Mouse (Mus musculus): Measurements from ENCODE around the gene Lmf1.

Lmf1 gene

DNA sequence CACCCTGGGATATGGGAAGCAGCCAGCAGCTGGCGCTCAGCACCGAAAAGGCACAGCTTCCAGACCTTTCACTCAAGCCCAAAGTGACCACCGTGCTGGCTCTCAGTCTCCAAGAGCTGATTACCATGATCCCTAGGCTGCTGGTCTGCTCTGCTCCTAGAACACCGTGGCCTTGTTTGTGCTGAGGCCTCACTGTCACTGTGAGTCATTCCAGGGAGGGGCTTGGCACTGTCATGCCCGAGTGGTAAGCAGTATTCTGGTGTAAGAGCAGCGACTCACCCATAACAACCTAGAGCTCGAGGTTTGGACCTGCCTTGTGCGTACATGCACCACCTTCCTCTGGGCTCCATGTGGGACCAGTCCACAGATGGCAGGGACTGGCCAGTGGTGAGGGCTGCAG lies 63.1 kb downstream of the Lmf1 start:
- no peak for DNase-seq (ENCODE audit: low read depth, low spot score)

DNA sequence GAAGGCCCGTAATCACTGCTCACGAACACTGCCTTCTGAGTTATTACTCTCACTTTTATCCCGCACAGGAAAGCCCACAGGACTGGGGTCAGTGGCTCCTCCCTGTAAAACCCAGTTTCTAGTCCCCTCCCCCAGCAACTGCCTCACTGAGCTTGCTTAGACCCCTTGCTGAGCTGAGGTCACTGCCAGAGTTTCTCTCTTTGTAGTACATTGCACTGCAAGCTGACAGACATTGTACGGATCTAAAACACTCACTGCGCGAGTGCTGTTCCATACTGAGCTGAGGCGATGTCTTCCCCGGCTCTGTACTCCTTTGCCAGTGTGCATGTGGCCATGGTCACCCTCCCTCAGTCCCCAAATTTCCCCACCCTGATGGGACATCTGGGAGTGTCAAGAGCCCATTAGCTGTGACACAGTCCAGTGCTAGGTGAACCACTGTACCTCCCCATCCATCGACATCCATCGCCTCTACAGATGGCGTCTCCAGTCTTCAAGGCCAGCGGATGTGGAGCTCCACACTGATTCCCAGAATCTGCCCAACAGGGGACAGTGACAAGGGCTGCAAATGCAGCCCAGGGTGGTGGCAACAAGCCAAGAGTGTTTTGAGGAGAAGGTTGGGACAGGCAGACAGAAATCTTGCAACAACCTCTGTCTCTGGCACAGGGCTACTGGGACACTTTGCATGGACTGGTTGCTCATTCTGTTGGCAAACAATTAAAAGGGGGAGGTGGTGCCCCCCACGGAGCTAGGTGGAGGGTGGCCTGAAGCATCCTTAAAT lies 64.8 kb downstream of the Lmf1 start:
- DNase-seq (ENCODE audit: low read depth, low spot score): peak; percentile 59

DNA sequence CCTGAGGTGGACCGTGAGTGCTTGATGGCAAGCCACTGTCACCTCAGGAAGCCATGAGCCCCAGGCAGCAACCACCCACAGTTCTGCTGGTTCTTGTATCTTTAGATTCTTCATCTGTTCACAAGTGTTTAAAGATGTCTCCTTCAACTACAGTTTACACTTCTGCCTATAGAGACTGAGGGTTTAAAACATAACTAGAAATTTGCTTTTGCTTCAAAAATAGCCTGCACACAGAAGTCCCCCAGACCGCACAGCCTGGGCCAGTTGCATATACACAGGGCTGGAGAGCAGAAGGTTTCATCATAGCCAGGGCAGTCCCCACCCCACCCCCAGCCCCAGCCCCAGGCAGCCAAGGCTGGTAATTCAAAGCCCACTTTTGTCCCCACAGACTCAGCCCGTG lies 65.9 kb downstream of the Lmf1 start:
- DNase-seq (ENCODE audit: low read depth, low spot score): no peak

DNA sequence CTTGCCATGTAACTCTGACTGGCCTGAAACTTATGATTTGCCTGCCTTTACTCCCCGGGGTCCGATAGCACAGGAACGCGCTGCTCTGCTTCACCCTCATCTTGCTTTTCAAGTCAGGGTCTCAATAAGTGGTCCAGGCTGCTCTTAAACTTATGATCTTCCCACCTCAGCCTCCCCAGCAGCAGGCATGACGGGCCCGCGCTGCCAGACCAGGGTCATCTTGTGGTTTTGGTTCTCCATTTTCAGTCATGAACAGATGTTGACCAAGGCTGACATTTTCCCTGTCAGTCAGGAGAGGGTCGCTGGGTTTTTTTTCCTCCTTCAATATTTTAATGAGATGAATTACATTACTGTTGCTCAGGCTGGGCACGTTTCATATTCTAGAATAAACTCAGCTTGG lies 66.8 kb downstream of the Lmf1 start:
- DNase-seq (ENCODE audit: low read depth, low spot score): no peak

DNA sequence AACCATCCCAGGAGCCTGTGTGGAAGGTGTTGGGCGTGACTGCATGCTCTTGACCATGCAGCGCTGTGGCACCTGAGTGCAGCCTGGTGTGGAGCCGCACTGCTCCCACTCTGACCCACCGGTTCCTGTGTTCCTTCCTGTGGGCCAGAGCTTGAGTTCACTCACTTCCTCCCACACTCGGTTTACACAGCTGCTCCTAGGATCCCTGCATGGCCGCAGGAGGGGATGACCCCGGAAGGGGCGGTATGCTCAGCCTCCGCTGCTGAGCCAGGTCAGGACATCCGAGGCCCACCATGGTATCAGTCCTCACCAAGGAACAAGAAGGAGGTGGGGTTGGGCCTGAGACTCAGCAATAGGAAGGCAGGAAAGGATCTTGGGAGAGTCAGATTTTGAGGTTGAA lies 69.0 kb downstream of the Lmf1 start:
- DNase-seq (ENCODE audit: low read depth, low spot score): no peak

DNA sequence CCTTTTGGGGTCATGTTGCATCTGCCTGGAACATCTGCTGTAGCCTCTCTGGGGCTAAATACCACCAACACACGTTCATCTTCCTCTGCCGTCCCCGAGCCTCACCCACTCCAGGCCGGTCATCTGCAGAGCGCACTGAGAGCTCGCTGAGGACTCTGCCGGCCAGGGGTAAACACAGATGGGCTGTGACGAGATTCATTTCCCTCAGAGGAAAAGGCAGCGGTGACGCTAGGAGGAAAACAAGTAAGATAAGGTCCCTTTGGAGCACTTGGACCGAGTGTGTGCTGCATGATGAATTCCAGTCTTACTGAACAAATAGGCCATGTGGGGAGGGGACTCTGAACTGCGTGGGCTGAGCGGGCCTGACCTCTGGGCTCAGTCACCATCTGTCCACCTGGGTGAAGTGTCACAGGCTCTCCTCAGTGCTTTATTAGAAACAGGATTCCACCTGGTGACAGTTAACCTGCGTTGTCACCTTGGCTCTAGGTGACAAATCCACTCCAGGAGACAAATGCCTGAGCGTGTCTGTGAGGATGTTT lies 69.9 kb downstream of the Lmf1 start:
- no peak for DNase-seq (ENCODE audit: low read depth, low spot score)

DNA sequence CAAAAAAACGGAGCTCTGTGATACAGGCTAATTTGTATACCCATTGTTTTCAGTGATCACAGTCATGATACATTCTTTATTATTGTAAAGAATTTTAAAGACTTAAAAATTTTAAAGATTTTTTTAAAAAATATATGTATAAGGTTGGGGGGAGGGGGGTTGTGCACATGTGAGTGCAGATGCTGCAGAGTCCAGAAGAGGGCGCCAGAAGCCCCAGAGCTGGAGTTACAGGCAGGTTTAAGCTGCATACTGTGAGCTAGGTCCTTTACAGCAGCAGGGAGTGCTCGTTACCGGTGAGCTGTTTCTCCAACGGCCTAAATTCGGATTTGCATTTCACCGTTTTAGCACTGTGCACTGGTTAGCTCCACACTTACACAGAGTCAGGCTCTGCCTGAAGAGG lies 71.8 kb downstream of the Lmf1 start:
- DNase-seq (ENCODE audit: low read depth, low spot score): no peak

DNA sequence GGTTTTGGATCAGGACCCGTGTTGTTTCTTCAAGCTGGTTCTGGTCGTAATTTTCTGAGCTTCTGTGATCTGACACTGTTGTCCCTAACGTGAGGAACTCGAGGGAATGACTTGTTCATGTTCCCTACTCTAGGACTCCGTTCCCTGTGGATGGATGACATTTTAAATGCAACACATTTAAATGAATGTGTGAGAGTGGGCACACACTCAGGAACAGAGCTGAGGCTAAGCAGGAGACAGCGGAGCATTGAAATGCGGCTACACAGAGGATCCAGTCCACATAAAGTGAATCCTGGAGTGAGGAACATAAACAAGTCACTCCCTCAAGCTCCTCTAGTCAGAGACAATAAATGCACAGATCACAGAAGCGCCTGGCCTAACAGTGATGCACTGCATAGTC lies 73.4 kb downstream of the Lmf1 start:
- no peak for DNase-seq (ENCODE audit: low read depth, low spot score)

DNA sequence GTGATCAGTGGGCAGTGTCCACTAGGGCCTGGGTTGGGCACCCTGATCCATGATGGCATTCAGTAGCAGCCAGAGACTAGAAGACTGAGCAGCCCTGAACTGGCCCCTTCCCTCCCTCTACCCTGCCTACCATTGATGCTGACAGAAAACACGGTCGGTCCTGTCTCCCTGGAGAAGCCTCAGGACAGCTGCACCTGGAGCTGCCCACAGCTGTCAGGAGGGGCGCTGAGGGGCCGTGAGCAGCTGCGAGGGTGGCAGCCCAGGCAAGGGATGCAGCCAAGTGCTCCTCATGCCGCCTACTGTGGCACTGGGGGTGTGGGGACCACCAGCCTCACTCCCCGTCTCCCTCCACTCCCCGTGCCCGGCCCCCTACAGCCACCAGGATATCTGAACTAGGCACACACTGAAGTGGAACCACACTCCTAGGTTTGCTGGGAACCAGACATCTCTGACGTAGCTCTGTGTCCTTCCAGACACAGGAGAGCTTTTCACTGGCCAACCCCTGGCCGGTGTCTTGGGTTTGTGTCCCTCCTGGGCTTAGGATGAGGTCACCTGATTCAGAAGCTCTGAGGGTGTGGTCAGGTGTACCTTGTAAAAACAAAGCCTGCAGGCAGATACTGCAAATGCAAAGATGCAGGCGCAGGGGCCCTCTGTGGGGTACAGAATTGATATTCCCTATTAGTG lies 77.4 kb downstream of the Lmf1 start:
- no peak for DNase-seq (ENCODE audit: low read depth, low spot score)

DNA sequence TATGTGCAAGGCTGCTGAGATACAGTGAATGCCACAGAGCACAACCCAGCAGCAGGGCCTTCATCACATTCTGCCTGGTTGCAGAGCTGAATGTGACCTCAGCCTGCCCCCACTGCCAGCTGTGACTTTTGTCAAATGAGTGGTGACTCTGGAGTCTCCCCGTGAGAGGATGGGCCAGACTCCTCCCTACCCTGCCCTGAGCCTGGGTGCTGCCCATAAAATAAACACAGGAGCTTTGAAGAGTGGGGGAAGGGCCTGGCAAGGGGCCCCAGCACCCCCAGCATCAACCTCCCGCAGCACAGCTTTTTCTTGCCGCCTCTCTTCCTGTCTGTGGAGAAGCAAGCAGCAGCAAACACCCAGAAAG lies 77.9 kb downstream of the Lmf1 start:
- no peak for DNase-seq (ENCODE audit: low read depth, low spot score)

DNA sequence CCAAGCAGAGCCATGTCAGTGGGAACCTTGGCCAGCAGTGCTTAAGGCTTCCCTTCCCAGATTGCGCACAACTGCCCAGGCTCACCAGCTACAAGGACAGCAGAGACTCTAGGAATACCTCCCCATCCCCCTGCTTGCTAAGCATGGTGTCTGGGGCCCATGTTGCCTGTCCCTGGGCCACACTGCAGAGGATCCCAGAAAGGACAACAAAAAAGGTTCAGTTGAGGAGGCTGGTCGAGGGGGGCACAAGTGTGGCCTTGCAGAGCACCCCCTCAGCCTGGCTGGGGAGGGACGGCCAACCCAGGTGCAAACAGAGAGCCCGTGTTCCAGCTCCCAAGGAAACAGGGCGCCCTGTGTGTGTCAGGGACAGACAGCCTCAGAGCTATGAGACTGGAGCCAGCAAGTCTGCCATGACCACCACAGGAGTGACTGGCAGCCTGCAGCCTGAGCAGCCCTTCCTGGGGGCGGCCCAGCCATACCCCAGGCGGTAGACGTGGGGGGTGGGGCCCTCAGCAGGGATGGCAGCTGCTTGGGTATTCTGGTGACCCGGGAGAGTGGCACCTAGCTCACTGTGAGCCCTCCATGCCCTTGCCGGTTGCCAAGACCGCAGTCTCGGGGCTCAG lies 84.4 kb downstream of the Lmf1 start:
- DNase-seq (ENCODE audit: low read depth, low spot score): no peak

DNA sequence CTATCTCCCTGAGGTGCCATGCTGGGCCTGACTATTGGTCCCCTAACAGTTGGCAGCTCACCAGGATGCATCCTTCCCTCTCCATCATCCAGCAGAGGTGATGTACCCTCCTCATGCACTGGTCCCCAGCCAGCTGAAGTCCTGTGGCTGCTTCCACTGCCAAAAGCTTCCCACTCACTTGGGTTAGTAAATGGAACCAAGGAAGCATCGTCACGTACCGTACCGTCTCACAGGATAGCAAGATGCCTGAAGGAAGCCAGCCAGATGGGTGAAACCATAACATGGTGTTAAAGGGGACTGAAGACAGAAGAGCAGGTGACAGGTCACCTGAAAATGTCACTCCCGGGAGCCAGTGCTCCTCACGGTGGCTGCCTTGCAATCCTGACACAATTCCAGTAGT lies 86.6 kb downstream of the Lmf1 start:
- no peak for DNase-seq (ENCODE audit: low read depth, low spot score)

DNA sequence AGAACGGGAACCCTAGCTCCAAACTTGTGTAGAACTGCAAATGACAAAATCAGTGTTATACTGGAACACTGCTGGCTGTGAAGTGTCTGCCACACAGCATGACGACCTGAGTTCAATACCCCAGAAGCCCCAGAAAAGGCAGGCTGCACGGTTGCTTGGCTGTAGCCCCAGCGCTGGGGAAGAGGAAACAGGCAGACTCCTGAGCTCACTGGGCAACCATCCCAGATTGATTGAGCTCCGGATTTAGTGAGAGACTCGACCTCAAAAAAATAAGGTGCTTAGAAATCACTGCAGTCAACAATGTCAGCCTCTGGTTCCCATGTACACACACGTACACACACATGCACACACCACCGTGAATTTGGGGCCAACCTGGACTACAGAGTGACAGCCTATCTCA lies 87.0 kb downstream of the Lmf1 start:
- no peak for DNase-seq (ENCODE audit: low read depth, low spot score)

DNA sequence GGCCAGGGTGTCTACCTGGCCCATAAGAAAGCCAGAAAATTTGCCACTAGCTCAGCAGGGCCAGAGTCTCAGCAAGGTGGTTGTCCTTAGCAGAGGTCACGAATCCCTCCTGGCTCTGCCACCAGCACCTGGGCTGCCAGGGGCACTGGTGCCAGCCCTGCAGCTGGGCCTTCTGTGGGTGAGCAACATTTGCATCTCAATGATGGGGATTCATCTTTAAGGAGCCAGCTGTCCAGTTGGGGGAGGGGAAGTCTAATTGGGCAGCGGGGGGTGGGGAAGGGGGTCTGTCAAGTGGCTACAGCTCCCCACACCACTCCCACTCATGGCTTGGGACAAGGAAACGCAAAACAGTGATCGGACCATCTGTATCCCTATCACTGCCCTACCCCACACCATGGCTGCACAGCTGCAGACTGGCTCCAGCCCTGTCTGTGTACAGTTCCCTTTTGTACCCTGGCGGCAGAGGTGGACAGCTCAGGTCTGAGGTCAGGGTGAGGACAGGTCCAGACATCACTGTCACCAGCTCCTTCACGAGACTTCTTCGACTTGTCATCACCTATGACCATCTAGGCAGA lies 89.7 kb downstream of the Lmf1 start:
- no peak for DNase-seq (ENCODE audit: low read depth, low spot score)

DNA sequence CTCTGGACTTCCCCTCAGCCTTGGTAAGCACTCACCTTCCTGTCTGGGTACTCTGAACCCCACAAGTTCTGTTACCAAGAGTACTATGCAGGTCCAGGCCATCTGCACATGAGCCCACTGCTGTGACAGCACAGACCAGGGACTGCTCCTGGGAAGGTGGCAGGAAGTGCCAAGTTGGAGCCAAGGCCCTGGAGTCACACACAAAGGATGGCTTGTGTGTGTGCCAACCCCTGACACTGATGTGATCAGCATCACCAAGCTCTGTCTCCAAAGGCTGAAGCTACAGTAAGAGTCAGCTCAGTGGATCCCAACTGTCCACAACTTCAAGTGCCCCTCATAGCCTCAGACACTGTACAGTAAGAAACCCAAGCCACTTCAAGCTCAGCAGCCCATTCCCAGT lies 94.1 kb downstream of the Lmf1 start:
- DNase-seq (ENCODE audit: low read depth, low spot score): no peak

DNA sequence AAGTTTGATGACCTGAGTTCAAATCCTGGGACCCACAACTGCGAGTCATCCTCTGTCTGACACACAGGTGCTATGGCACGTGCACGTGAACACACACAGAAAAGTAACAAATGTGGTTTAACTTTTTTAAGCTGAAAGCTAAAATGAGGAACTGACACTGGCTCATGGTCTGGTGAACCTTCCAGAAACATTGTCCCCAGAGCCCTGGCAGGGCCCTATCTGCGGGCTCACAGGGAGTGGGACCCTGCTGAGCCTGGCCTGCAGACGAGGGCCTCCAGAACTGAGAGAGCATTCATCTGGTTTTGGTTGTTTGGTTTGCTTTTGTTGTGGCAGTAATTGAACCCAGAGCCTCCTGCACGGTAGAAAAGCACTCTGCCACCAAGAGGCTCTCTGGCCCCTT lies 99.1 kb downstream of the Lmf1 start:
- no peak for DNase-seq (ENCODE audit: low read depth, low spot score)

DNA sequence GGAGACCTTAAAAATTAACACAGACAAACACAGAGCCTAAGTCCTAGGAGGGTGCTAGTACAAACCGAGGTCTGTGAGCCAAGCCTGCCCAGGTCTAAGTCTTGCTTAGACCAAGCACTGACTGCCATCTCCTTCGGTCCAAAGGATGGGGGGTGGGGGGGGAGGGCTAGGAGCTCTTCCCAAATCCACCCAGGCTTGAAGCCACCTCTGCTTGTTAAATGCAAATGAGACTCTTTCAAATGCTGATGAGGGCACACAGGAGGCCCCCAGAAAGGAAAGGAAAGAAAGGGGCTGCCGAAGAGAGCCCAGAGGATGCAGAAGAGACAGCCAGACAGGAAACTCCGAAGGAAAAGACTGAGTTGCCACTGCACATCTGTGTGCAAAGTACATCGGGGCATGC lies 100.9 kb downstream of the Lmf1 start:
- peak; percentile 91 for DNase-seq (ENCODE audit: low read depth, low spot score)

DNA sequence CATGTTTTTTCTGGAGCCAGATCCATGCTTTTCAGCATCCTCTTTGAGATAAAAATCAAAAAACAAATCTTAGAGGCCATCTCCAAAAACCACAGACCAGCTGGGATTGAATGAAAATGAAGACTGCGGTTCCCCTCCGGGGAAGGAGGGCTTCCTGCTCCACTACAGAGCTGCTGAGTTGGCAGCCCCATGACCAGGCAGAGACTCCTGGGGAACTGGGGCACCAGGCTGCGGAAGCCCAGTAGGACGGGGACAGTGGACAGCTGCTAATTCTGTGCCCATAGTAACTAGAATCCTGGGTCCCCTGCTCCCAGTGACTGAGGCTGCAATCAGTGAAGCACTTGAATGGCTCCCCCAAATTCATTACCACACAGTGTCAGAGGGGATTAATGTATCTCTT lies 102.8 kb downstream of the Lmf1 start:
- DNase-seq (ENCODE audit: low read depth, low spot score): no peak

DNA sequence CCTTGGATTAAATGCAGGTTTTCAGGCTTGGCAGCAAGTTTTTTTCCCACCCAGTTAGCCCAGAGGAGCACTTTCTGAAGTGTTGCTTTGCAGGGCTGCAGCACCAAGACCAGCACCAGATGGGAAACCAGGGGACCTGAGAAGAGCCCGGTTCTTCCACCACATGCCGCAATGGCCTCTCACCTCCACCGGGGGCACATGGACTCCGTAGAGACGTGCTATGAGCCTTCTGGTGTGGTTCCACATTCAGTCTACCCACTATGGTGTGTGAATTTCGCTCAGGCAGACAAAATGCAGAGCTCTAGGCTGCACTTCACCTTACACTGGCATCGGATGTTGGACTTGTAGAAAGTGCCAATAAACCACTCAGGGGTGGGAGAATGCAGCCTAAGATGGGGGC lies 107.4 kb downstream of the Lmf1 start:
- no peak for DNase-seq (ENCODE audit: low read depth, low spot score)

DNA sequence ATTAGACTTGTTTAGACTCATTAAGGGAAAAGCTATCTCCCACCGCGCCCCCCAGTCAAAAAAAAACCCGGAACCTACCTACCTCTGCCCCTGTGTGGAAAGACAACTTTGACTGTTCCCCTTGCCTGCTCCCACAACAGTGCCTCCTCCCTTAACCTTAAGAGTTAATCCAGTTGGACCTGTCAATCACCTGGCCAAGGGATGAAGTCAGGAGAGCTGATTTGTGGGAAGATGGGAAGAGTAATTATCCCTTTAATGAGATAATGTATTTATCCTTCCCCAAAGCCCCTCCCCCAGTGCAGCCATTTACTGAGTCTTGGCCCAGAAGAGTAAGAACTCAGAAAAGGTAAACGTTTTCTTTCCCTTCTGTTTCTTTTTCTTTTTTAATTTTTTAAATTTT lies 110.0 kb downstream of the Lmf1 start:
- no peak for DNase-seq (ENCODE audit: low read depth, low spot score)

DNA sequence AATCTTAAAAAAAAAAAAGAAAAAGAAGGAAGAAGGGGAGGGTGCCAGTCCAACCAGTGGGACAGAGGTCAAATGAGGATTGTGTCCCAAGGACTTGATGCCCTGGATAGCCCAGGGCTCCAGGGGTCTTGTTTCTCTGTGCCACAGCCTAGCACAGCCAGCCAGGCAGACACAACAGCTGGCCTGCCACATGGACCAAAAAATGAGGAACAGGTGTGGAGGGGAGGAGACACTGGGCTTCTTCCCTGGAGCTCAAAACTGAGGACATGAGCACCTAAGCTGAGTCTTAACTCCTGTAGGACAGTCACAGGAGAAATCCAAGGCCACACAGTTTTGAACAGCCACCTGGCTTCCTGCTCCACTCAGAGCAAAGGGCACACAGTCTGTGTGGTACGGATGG lies 117.4 kb downstream of the Lmf1 start:
- DNase-seq (ENCODE audit: low read depth, low spot score): no peak

DNA sequence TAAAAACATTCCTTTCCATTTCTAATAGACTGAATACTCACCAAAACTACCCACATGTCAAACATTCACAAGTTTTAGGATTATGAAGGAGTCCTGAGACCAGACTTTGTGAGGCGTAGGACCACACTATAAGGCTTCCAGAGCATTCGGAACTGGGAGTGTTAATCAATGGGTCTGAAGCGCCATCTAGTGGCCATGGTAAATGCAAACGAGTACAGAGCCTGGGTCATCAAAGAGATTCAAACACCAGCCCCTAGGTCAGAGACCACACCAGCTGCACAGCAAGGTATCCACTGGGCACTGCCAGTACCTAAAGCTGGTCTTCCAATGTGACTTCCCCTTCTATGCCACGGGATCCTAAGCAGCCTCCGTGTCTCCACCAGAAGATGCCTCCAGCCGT lies 119.6 kb downstream of the Lmf1 start:
- DNase-seq (ENCODE audit: low read depth, low spot score): peak; percentile 83

All from R1 (cell line).